Mouse (Mus musculus) CH12.LX (cell line): ENCODE measurements at regions not wholly inside any gene's neighbourhood (a gene's known extent, or its start where the extent isn't known, plus 50 kb on each side); places are given as distances from the start of the nearest gene placed in this dataset.

Experiments
- CHD2 ChIP-seq: IDR thresholded peaks from 2 replicates; pipeline ENCODE4 v1.6.1; 2011; ENCODE audit warnings: low read length, improper control_type of control experiment
- CTCF ChIP-seq, 2 experiments: IDR thresholded peaks in 1 of 2; conservative IDR thresholded peaks in 1 of 2; 2 replicates each; pipeline ENCODE4 v1.5.1; 2011 to 2012; ENCODE audit warnings: low read depth in 2 of 2, low read length in 2 of 2, improper control_type of control experiment in 1 of 2, inconsistent platforms in 1 of 2, mild to moderate bottlenecking in 1 of 2, moderate library complexity in 1 of 2
- USF1 ChIP-seq: IDR thresholded peaks from 2 replicates; pipeline ENCODE4 v1.6.1; 2014; ENCODE audit warnings: low read depth, mild to moderate bottlenecking, inconsistent platforms, low read length, improper control_type of control experiment

- TF ChIP-seq CHD2: no peak
- no peak for TF ChIP-seq USF1
- TF ChIP-seq CTCF (conservative IDR thresholded peaks at IDR 0.05 in 1 of 2, IDR thresholded peaks at IDR 0.05 in 1 of 2; ENCODE audit: low read depth in 2 of 2, low read length in 2 of 2): no peak
Measured at GRCm38 (mm10) chr11:45275170-45275569, 576.7 kb upstream of the Clint1 start.
